Mouse (Mus musculus) heart, postnatal 36 days (tissue): ENCODE measurements around the gene 2310061I04Rik. TPM values are rescaled to one million over a fixed set of nuclear protein-coding genes. Genes with fewer than 3 reads are reported as not detected.

Experiments
- DNase-seq, 2 experiments: peaks; one replicate each; pipeline ENCODE4 v3.0.0; 2021 to 2022
- intact Hi-C: fragments of 180-260 bp; cut with DNase I; formaldehyde crosslinking; loops from one replicate; pipeline ENCODE4 v1.15.1; 2025
- total RNA-seq, 2 experiments: library from RNA; stranded (reverse); gene quantifications; 2 replicates each; pipeline ENCODE4 v1.2.3; 2021

Gene 2310061I04Rik
- total RNA-seq, 2 experiments from 2014 or later, result 109 to 112 TPM

GRCm38 (mm10) chr17:35917143-35917462 is 19.9 kb upstream of the 2310061I04Rik start:
- intact Hi-C loops, result loop anchor here (2.0 kb wide), 2 partner anchors 50 to 80 kb away; no protein-coding TSS in a partner anchor
- DNase-seq, result no peak

- intact Hi-C loops, result loop anchor here (2.0 kb wide), 2 partner anchors 50 to 80 kb away; no protein-coding TSS in a partner anchor
- DNase-seq, result peak; percentile 97 to 98
Measured at GRCm38 (mm10) chr17:35916297-35917142, 19.3 kb upstream of the 2310061I04Rik start, which contains the start of the genes Mrps18b and Ppp1r10. Gene Mrps18b, minus strand, starts transcription at chr17:35916389. Gene Ppp1r10, plus strand, starts transcription at chr17:35916434.

GRCm38 (mm10) chr17:35915538-35916296 is 18.5 kb upstream of the 2310061I04Rik start:
- DNase-seq, result no peak
- intact Hi-C loops, result loop anchor here (2.0 kb wide), 3 partner anchors 17 to 79 kb away; no protein-coding TSS in a partner anchor

GRCm38 (mm10) chr17:35914975-35915374 is 17.7 kb upstream of the 2310061I04Rik start:
- no peak for DNase-seq
- intact Hi-C loops, result loop anchor here (2.0 kb wide), 1 partner anchor 16 kb away; no protein-coding TSS in a partner anchor

- peak; percentile 90 to 96 for DNase-seq
- intact Hi-C loops, result loop anchor here (2.0 kb wide), 1 partner anchor 29 kb away; no protein-coding TSS in a partner anchor
Measured at GRCm38 (mm10) chr17:35909919-35910369, 12.7 kb upstream of the 2310061I04Rik start, which contains the start of gene Atat1. Gene Atat1, minus strand, starts transcription at chr17:35910075.

- DNase-seq, result no peak
- intact Hi-C loops, result loop anchor here (2.0 kb wide), 1 partner anchor 29 kb away; no protein-coding TSS in a partner anchor
Measured at GRCm38 (mm10) chr17:35909186-35909918, 12.1 kb upstream of the 2310061I04Rik start.

- DNase-seq, result no peak
- intact Hi-C loops, result loop anchor here (2.0 kb wide), 1 partner anchor 27 kb away; no protein-coding TSS in a partner anchor
Measured at GRCm38 (mm10) chr17:35907609-35908008, 10.4 kb upstream of the 2310061I04Rik start.

- intact Hi-C loops, result no loop called here
- DNase-seq, result no peak
Measured at GRCm38 (mm10) chr17:35905587-35905986, 8.4 kb upstream of the 2310061I04Rik start.

- DNase-seq, result no peak
- intact Hi-C loops, result no loop called here
Measured at GRCm38 (mm10) chr17:35903992-35904355, 6.7 kb upstream of the 2310061I04Rik start.

- peak; percentile 39 to 50 for DNase-seq
- intact Hi-C loops, result no loop called here
Measured at GRCm38 (mm10) chr17:35903343-35903991, 6.2 kb upstream of the 2310061I04Rik start.

- intact Hi-C loops, result no loop called here
- DNase-seq, result no peak
Measured at GRCm38 (mm10) chr17:35900636-35901035, 3.4 kb upstream of the 2310061I04Rik start.

GRCm38 (mm10) chr17:35897644-35898573 is 678 bp upstream of the 2310061I04Rik start:
- DNase-seq, result no peak
- intact Hi-C loops, result loop anchor here (2.0 kb wide), 1 partner anchor 17 kb away; no protein-coding TSS in a partner anchor

- DNase-seq, result no peak
- intact Hi-C loops, result no loop called here
Measured at GRCm38 (mm10) chr17:35887725-35888124, 9.5 kb downstream of the 2310061I04Rik start.

- intact Hi-C loops, result no loop called here
- DNase-seq, result no peak
Measured at GRCm38 (mm10) chr17:35883777-35884176, 13.5 kb downstream of the 2310061I04Rik start.

- DNase-seq, result no peak
- intact Hi-C loops, result no loop called here
Measured at GRCm38 (mm10) chr17:35882924-35883323, 14.3 kb downstream of the 2310061I04Rik start.

GRCm38 (mm10) chr17:35879245-35880057 is 17.8 kb downstream of the 2310061I04Rik start, which contains the start of gene Dhx16:
Gene Dhx16, plus strand, starts transcription at chr17:35879819.
- intact Hi-C loops, result loop anchor here (2.0 kb wide), 1 partner anchor 29 kb away; no protein-coding TSS in a partner anchor
- DNase-seq, result peak; percentile 94 to 96

- intact Hi-C loops, result no loop called here
- DNase-seq, result no peak
Measured at GRCm38 (mm10) chr17:35874721-35875120, 22.5 kb downstream of the 2310061I04Rik start.
